Mouse (Mus musculus) gastrocnemius, postnatal 25 days (tissue): ENCODE data around the gene Bhmt2. TPM values are rescaled to one million over a fixed set of nuclear protein-coding genes. Genes with fewer than 3 reads are reported as not detected.
A peak's percentile ranks its signal among the peaks of the same experiment; 100 is the strongest.

Experiments used
- DNase-seq: peaks from one replicate; pipeline ENCODE4 v3.0.0; 2022
- total RNA-seq, 2 experiments: library from RNA; stranded (reverse); gene quantifications; 1 replicate in 1 of 2; 2 replicates in 1 of 2; pipeline ENCODE4 v1.2.3; 2021

Gene Bhmt2
- total RNA-seq, 2 experiments from 2014 or later = not detected

DNA sequence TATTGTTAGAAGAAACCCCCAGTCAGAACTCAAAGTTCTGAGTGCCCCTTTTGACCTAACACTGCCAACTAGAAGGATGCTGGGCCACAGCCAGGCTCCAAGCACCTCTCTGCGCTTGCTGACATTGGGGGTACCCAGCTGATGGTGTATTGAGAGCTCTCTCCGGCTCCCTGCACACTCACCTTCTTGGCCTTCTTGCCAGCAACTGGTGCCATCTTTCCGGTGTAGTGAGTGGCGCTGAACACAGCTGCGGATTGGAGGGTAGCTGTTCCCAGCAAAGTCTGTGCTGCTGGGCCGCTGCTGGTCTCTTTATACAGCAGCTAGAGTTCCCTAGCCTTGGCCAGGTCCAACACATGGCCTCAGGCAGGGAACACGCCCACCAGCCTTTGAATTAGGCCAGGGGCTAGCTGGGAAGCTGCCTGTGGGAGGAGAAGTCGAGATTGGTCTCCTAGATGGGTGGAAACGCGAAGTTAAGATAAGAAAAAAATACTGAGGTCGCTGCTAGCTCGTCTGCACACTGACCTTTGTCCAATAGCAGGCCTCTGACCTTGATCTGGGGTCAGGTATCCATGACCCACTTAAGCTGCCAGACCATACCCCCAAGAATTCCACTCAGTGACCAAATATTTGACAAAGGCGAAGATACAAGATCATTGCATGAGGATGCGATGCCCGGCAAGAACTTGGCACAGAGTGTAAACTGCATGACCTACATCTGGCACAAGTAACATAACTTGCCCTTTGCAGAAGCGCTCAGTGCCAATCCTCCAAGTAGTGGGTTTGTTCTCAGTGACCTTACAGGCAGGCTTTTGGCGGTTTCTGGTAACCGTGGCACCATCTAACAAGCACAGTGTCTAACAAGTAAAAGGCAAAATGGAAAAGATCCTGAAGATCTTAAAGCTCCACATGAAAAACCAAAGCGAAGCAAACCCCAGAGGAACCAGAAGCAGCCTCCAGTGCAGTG is 36.5 kb downstream of the Bhmt2 start, which contains the start of gene Bhmt:
Gene Bhmt (minus strand): TSS at position 680 of the 964 bp plus-strand sequence.
- DNase-seq = no peak

GRCm38 (mm10) chr13:93636561-93636960 is 37.5 kb downstream of the Bhmt2 start:
- DNase-seq = no peak

DNA sequence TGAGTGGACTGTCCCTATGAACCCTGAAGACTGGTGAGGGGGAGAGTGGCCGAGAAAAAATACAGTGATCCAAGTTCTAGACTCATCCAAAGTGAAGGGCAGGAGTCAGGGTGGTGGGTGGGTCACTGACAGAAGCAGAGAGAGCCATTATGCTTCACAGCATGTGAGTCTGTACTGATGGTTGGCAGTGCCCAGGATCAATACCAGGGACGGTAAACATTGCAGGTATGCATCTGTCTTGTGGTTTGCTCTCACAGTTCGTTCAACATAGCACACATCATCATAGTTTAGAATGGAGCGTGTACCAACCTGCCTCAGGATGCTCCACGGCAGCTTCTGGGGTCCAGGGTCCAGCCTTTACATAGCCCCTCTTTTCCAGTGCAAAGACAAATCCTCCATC is 41.2 kb downstream of the Bhmt2 start:
- DNase-seq = no peak

- no peak for DNase-seq
These were observed 43.0 kb downstream of the Bhmt2 start for GRCm38 (mm10) chr13:93630941-93631705.

- DNase-seq = no peak
These were observed 45.2 kb downstream of the Bhmt2 start for GRCm38 (mm10) chr13:93628861-93629260.

DNA sequence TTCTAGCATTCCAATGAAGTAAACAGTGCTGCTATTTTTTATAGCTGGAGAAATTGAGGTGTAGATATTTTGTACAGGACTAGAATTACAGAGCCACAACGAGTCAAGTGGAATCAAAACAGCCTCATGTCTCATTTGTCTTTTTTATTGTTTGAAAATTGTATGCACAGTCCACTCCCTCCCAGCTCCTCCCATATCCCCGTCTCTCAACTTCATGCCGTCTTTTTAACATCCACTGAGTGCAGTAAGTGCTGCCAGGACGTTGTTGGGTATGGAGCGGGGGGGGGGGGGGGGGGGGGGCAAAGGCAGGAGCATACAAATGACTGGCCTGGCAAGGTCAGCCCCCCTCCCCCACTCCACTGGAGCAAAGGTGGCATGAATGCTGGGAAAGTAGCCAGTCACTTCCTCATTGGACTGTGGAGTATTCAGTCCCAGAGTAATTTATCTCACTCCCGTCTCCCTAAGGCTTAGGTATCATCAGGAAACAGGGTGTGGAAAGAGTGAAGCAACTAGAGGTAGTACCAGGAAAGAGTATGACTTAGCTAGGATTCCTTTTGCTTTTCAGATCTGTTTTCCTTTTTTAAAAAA is 59.6 kb downstream of the Bhmt2 start:
- no peak for DNase-seq

- DNase-seq = no peak
These were observed 60.3 kb downstream of the Bhmt2 start for GRCm38 (mm10) chr13:93613771-93614170.

GRCm38 (mm10) chr13:93612660-93613607 is 61.2 kb downstream of the Bhmt2 start:
- peak; percentile 36 for DNase-seq

DNA sequence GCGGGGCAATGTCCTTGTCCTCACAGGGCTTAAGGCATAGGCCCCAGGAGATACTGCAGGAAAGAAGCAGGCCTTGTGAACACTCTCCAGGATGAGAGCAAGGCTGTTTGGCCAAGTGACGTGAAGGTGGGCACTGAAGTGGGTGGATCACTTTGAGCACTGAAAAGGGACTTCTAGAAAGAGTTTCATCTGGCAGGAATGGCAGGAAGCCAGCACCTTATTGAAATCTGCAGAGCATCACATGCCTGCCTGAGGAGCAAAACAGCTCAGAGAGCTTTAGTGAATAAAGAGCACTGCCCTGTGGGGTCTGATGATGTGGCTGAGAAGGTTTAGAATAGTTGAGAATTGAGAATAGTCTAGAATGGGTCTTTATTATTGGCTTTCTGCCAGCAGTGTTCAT is 65.6 kb downstream of the Bhmt2 start:
- DNase-seq = no peak

DNA sequence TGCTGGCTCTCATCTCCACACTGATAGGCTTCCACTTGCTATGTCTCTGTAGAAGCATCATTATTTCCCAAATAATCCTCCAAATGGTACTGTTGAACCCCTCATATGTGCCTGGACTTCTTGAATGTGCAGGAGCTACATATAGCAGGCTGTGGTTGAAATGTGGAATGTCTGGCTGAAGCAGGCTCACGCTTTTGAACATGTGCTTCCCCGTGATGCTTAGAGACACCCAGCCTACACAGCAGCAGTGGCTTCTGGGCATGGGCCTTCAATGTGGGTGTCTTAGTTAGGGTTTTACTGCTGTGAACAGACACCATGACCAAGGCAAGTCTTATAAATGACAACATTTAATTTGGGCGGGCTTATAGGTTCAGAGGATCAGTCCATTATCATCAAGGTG is 66.4 kb downstream of the Bhmt2 start:
- no peak for DNase-seq

DNA sequence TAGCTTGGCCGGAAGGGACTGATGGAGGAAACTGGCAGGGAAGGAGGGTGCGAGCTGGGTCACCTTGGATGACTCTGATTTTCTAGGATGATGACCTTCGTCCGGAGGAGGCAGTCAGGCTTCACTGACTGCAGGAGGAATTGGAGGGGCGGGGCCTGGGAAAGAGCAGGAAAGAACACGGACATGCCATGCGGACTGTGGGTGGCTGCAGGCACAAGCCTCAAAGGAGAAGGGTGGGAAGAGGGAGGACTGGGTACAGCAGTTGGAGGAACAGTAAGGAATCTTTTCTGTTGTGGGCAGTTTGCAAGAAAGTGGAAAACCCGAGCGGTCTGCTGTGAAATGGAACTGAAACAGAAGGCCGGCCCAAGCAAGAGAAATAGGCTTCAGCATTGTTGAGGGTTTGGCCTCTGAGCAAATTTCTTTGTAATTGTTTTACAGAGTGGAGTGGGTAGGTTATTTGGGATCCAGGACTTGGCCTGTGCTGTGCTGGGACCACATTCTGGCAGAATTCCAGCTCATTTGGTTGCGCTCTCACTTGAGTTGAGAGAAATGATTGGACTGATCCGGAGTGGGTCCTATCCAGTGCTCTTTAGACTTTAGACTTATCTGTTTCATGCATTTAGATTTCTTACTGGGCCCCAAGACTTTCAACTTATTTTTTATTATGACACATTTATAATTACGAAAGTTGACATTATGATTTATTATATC is 67.1 kb downstream of the Bhmt2 start:
- DNase-seq = no peak

Other genes starting within 250 kb of the Bhmt2 start
- gene Jmy, start 174.5 kb downstream of the Bhmt2 start, total RNA-seq = 10 to 100 TPM; 20.7 to 26.9 TPM
- not detected for gene Bhmt, start 36.3 kb downstream of the Bhmt2 start, total RNA-seq
- not detected for gene Dmgdh, start 131 bp upstream of the Bhmt2 start, total RNA-seq
- gene Arsb, start 97.3 kb upstream of the Bhmt2 start, total RNA-seq = 1 to 10 TPM; 3.7 to 4.2 TPM